Mouse (Mus musculus): ENCODE measurements around the gene Recql5. TPM values are rescaled to one million over a fixed set of nuclear protein-coding genes. Genes with fewer than 3 reads are reported as not detected.

Gene Recql5
- polyA plus RNA-seq, 1 experiment, result 15.8 TPM

- no peak overlapping the region for H3K27ac ChIP-seq (ENCODE audit: insufficient read depth, low read length)
These were observed 38.3 kb downstream of the Recql5 start for GRCm38 (mm10) chr11:115894755-115895520.

GRCm38 (mm10) chr11:115893071-115893470 lies 40.2 kb downstream of the Recql5 start:
- no peak overlapping the region for H3K27ac ChIP-seq (ENCODE audit: insufficient read depth, low read length)
- TF ChIP-seq CTCF (IDR thresholded peaks at IDR 0.05; ENCODE audit: borderline replicate concordance, insufficient read depth, low read length), result no peak
- TF ChIP-seq POLR2A (IDR thresholded peaks at IDR 0.05; ENCODE audit: low read depth, low read length), result no peak
- H3K4me1 ChIP-seq (ENCODE audit: control insufficient read depth, insufficient read depth, low read length), result no peaks in the 10 kb centered on the region
- no peak overlapping the region for H3K4me3 ChIP-seq (ENCODE audit: insufficient read depth, low read length)

More at GRCm38 (mm10) chr11:115894755-115895520, 38.3 kb downstream of the Recql5 start:
- TF ChIP-seq CTCF (IDR thresholded peaks at IDR 0.05; ENCODE audit: borderline replicate concordance, insufficient read depth, low read length) (peak; percentile 34; the same call in 1 of the 2 replicates), POLR2A (IDR thresholded peaks at IDR 0.05; ENCODE audit: low read depth, low read length) (no peak)
- Histone ChIP-seq H3K4me3 (ENCODE audit: insufficient read depth, low read length) (no peak overlapping the region), H3K4me1 (ENCODE audit: control insufficient read depth, insufficient read depth, low read length) (no peaks in the 10 kb centered on the region)

DNA sequence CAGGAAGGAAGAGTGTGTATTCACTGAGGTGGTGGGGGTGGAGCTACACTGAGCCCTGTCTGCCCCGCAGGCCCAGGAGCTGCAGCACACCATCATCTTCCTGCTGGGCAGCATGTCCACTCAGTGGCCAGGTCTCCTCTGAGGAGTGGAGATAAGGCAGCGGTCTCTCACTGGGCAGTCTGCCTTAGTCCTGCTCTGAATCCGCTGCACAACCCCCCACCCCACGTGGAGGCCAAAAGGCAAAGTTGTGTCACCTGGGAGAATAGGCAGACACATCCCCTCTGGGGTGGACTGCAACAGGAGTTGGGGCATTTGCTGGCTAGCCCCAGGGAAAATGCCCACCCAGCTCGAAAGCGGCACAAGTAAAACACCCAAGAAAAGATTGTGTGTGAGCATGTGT lies 41.1 kb downstream of the Recql5 start:
- Histone ChIP-seq H3K27ac (ENCODE audit: insufficient read depth, low read length) (no peak overlapping the region), H3K4me3 (ENCODE audit: insufficient read depth, low read length) (no peak overlapping the region), H3K4me1 (ENCODE audit: control insufficient read depth, insufficient read depth, low read length) (no peaks in the 10 kb centered on the region)
- no peak for TF ChIP-seq POLR2A (IDR thresholded peaks at IDR 0.05; ENCODE audit: low read depth, low read length)
- no peak for TF ChIP-seq CTCF (IDR thresholded peaks at IDR 0.05; ENCODE audit: borderline replicate concordance, insufficient read depth, low read length)

GRCm38 (mm10) chr11:115889159-115889558 lies 44.1 kb downstream of the Recql5 start:
- Histone ChIP-seq H3K27ac (ENCODE audit: insufficient read depth, low read length) (no peak overlapping the region), H3K4me3 (ENCODE audit: insufficient read depth, low read length) (no peak overlapping the region), H3K4me1 (ENCODE audit: control insufficient read depth, insufficient read depth, low read length) (no peaks in the 10 kb centered on the region)
- no peak for TF ChIP-seq POLR2A (IDR thresholded peaks at IDR 0.05; ENCODE audit: low read depth, low read length)

DNA sequence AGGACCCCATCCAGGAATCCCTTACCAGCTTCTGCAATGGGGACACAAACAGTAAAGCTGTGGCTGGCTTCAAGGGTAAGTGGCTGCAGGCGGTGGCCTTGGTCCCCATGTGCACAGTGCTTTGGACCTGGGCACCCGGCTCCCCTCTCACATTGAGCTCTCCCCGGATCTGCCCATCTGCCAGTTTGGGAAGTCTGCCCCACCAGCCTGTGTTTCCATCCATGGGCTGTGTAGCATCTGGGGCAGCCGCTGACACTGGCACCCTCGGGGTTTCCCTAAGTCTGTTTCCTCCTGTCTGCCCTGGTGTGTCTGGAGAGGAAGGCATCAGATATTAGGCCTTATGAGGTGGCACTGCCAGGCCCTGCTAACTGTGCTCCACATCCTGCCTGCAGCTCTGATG lies 45.3 kb downstream of the Recql5 start:
- H3K27ac ChIP-seq (ENCODE audit: insufficient read depth, low read length), result no peak overlapping the region
- H3K4me1 ChIP-seq (ENCODE audit: control insufficient read depth, insufficient read depth, low read length), result no peaks in the 10 kb centered on the region
- no peak overlapping the region for H3K4me3 ChIP-seq (ENCODE audit: insufficient read depth, low read length)
- TF ChIP-seq POLR2A (IDR thresholded peaks at IDR 0.05; ENCODE audit: low read depth, low read length) (no peak), CTCF (IDR thresholded peaks at IDR 0.05; ENCODE audit: borderline replicate concordance, insufficient read depth, low read length) (no peak)

- Histone ChIP-seq H3K4me1 (ENCODE audit: control insufficient read depth, insufficient read depth, low read length) (no peaks in the 10 kb centered on the region), H3K27ac (ENCODE audit: insufficient read depth, low read length) (no peak overlapping the region), H3K4me3 (ENCODE audit: insufficient read depth, low read length) (no peak overlapping the region)
- TF ChIP-seq POLR2A (IDR thresholded peaks at IDR 0.05; ENCODE audit: low read depth, low read length) (no peak), CTCF (IDR thresholded peaks at IDR 0.05; ENCODE audit: borderline replicate concordance, insufficient read depth, low read length) (no peak)
These were observed 46.8 kb downstream of the Recql5 start for GRCm38 (mm10) chr11:115886446-115886845.

DNA sequence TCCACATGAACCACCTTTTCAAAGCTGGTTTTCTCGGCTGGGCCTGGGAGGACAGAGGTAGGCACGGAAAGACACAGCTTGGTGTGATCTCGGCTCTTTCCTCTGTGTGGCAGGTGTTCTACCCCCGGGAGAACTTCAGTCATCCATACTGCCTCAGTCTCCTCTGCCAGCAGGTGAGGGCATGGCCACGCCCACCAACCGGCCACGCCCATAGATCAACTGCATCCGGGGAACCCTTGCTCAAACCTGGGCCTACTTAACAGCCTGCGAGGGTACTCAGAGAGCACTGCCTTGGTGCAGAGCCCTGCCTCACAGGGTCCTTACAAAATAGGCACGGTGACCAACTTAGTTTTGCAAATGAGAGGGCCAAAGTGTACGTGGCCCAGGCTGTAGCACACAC lies 48.0 kb downstream of the Recql5 start:
- TF ChIP-seq CTCF (IDR thresholded peaks at IDR 0.05; ENCODE audit: borderline replicate concordance, insufficient read depth, low read length), result no peak
- TF ChIP-seq POLR2A (IDR thresholded peaks at IDR 0.05; ENCODE audit: low read depth, low read length), result no peak
- Histone ChIP-seq H3K4me3 (ENCODE audit: insufficient read depth, low read length) (no peak overlapping the region), H3K4me1 (ENCODE audit: control insufficient read depth, insufficient read depth, low read length) (no peaks in the 10 kb centered on the region), H3K27ac (ENCODE audit: insufficient read depth, low read length) (no peak overlapping the region)

DNA sequence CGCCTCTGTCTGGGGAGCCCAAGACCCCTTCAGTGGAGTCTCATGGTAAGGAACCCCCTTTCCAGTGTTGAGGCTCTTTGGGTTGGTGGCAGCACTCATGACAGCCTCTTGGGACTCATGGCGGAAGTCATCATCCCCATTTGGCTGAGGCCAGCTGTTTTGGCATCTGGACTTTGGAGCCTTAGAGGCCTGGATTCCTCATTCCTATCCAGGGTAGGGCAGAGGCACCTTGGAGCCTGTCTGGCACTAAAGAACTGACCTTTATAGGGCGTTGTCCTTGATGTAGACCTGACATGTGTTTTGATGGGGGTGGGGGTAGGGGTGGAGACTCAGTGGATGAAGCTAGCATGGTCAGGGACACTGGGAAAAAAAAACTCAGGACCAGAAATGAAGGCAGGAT lies 48.9 kb downstream of the Recql5 start:
- Histone ChIP-seq H3K27ac (ENCODE audit: insufficient read depth, low read length) (no peak overlapping the region), H3K4me1 (ENCODE audit: control insufficient read depth, insufficient read depth, low read length) (no peaks in the 10 kb centered on the region), H3K4me3 (ENCODE audit: insufficient read depth, low read length) (no peak overlapping the region)
- no peak for TF ChIP-seq CTCF (IDR thresholded peaks at IDR 0.05; ENCODE audit: borderline replicate concordance, insufficient read depth, low read length)
- TF ChIP-seq POLR2A (IDR thresholded peaks at IDR 0.05; ENCODE audit: low read depth, low read length), result no peak

- Histone ChIP-seq H3K27ac (ENCODE audit: insufficient read depth, low read length) (no peak overlapping the region), H3K4me3 (ENCODE audit: insufficient read depth, low read length) (no peak overlapping the region), H3K4me1 (ENCODE audit: control insufficient read depth, insufficient read depth, low read length) (no peaks in the 10 kb centered on the region)
- TF ChIP-seq CTCF (IDR thresholded peaks at IDR 0.05; ENCODE audit: borderline replicate concordance, insufficient read depth, low read length), result no peak
- no peak for TF ChIP-seq POLR2A (IDR thresholded peaks at IDR 0.05; ENCODE audit: low read depth, low read length)
These were observed 50.0 kb downstream of the Recql5 start for GRCm38 (mm10) chr11:115883251-115883650.

DNA sequence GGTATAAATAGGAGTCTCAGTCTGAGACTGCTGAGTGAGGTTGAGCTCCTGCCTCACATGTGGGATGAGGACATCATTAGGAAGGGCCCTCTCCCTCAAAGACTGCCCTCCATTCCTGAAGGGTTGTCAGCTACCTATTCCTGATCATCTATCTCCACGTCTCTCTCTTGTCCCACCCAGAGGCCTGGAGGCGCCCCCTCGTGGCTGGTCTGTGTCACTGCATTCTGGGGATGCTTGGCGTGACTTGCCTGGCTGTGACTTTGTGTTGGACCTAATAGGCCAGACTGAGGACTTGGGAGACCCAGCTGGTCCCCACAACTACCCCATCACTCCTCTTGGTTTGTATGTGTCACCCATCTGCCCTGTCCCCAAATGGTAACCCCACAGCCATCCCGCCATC lies 52.3 kb downstream of the Recql5 start:
- no peak overlapping the region for H3K27ac ChIP-seq (ENCODE audit: insufficient read depth, low read length)
- no peaks in the 10 kb centered on the region for H3K4me1 ChIP-seq (ENCODE audit: control insufficient read depth, insufficient read depth, low read length)
- H3K4me3 ChIP-seq (ENCODE audit: insufficient read depth, low read length), result no peak overlapping the region
- peak; percentile 60 for TF ChIP-seq CTCF (IDR thresholded peaks at IDR 0.05; ENCODE audit: borderline replicate concordance, insufficient read depth, low read length)
- no peak for TF ChIP-seq POLR2A (IDR thresholded peaks at IDR 0.05; ENCODE audit: low read depth, low read length)

Data from embryonic fibroblast, embryonic 13.5 days (primary cell).